Mouse (Mus musculus) liver, embryonic 14.5 days (tissue): ENCODE results near the gene Gm10447.

Experiments
- CTCF ChIP-seq: IDR thresholded peaks from 2 replicates; pipeline ENCODE4 v1.5.1; 2016; ENCODE audit warnings: antibody characterized with exemption, low read depth, control low read depth
- EP300 ChIP-seq: IDR thresholded peaks from 2 replicates; pipeline ENCODE4 v1.6.1; 2016; ENCODE audit warnings: antibody characterized with exemption, low read depth

GRCm38 (mm10) chr11:53431347-53432056, 25.4 kb downstream of the Gm10447 start:
- TF ChIP-seq CTCF (no peak), EP300 (peak; percentile 67)
